Mouse (Mus musculus) kidney, embryonic 16.5 days (tissue): Measurements from ENCODE around the gene Vmn1r221. TPM values are rescaled to one million over a fixed set of nuclear protein-coding genes. Genes with fewer than 3 reads are reported as not detected.

Experiments
- ATAC-seq: fragments of 200-750 bp; cut with Nextera tagmentation; 2 replicates; pipeline ENCODE4 v1.8.0; 2017; ENCODE audit warnings: moderate TSS enrichment; ENCODE audit not compliant: low FRiP score, low TSS enrichment
- H3K27ac ChIP-seq: fragments of 300-500 bp; sonication (generic); 2 replicates; pipeline ENCODE4 v1.5.1; 2014; ENCODE audit warnings: low read length
- H3K27me3 ChIP-seq: fragments of 300-500 bp; sonication (generic); 2 replicates; pipeline ENCODE4 v1.6.1; 2014; ENCODE audit warnings: low read length, control low read depth, mixed read lengths; ENCODE audit not compliant: insufficient read depth
- H3K36me3 ChIP-seq: fragments of 300-500 bp; sonication (generic); 2 replicates; pipeline ENCODE4 v1.6.1; 2014; ENCODE audit warnings: low read length, control low read depth, mixed read lengths; ENCODE audit not compliant: insufficient read depth
- H3K4me1 ChIP-seq: fragments of 300-500 bp; sonication (generic); 2 replicates; pipeline ENCODE4 v1.6.1; 2014; ENCODE audit warnings: low read length, control low read depth, mixed read lengths; ENCODE audit not compliant: insufficient read depth
- H3K4me2 ChIP-seq: fragments of 300-500 bp; sonication (generic); replicated peaks from 2 replicates; pipeline ENCODE4 v1.6.1; 2014; ENCODE audit warnings: low read depth, low read length
- H3K4me3 ChIP-seq: fragments of 300-500 bp; sonication (generic); 2 replicates; pipeline ENCODE4 v1.5.1; 2014; ENCODE audit warnings: mild to moderate bottlenecking, low read length
- H3K9ac ChIP-seq: fragments of 300-500 bp; sonication (generic); replicated peaks from 2 replicates; pipeline ENCODE4 v1.6.1; 2014; ENCODE audit warnings: low read length
- H3K9me3 ChIP-seq: fragments of 300-500 bp; sonication (generic); 2 replicates; pipeline ENCODE4 v1.6.1; 2016; ENCODE audit warnings: low read length, control low read depth
- WGBS: fragments of 180-500 bp; shearing (Covaris S2); extraction: QIAGEN DNeasy Blood & Tissue Kit; methylation state at CpG from one replicate; pipeline ENCODE4 v1.1.7; 2014; 5-methylcytosine and 5-hydroxymethylcytosine counted together
- polyA plus RNA-seq: library from polyadenylated mRNA; unstranded; fragments of >200 nt; fragmentation: Nextera tagmentation; extraction: Ambion mirVana; gene quantifications from 2 replicates; pipeline ENCODE4 v1.2.1, GENCODE M21; 2015

The Vmn1r221 gene
- polyA plus RNA-seq, 1 experiment from 2014 or later: not detected

DNA sequence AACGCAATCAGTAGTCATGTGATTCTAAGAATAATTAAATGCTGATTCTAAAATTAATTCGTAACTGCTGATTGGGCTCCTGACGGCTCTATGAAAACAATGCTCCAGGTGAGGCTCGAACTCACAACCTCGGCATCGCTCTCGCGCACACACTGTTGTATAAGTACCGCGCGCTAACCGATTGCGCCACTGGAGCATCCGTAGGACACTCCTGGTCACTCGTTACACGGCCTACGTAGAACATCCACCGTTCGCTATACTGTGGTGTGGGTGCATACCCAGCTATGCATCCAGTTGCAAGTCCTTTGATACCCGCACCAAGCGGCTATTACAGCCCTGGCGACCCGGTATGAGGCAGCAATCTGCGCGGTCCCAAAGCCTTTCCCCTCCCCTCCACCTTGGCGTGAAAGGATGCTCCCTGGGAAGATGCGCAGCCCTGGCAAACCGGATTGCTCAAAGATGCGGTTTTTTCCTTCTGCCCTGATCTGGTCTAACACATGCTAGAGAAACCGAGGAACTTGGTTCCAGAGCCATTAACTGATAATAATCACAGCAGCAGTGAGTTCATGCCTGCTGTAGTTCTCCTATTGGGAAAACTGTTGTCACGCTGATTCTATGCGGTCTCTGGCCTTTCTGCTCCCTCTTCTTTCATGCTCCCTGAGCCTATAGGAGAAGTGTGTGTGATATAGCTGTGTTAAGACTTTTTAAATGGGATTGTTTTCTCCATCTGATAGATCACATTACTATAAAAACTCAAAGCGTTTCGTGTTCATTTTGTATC, 56.6 kb downstream of the Vmn1r221 start:
- no peaks in the 10 kb centered on the region for H3K9me3 ChIP-seq
- peak overlapping the region; percentile 42 for H3K4me3 ChIP-seq
- peaks cover 4% of the 10 kb centered on the region; the same call in 1 of the 2 replicates for H3K27me3 ChIP-seq
- H3K27ac ChIP-seq: no peak overlapping the region
- 0 out of 2 replicates have a peak, but pooled peaks cover 3% of the 10 kb centered on the region for H3K4me1 ChIP-seq
- 4% methylated on average over 34 of the region's 34 CpGs for WGBS
- ATAC-seq: peak; percentile 59; the same call in 1 of the 2 replicates
- peak overlapping the region; percentile 59 for H3K4me2 ChIP-seq
- H3K36me3 ChIP-seq: no peaks in the 10 kb centered on the region
- H3K9ac ChIP-seq: peak overlapping the region; percentile 4; the same call in 1 of the 2 replicates

Other genes starting within 250 kb of the Vmn1r221 start
- gene Vmn1r213, start 206.5 kb upstream of the Vmn1r221 start, polyA plus RNA-seq: not detected in 2 replicates
- not detected in 2 replicates for gene Vmn1r214, start 183.7 kb upstream of the Vmn1r221 start, polyA plus RNA-seq
- not detected in 2 replicates for gene Vmn1r215, start 146.1 kb upstream of the Vmn1r221 start, polyA plus RNA-seq
- not detected in 2 replicates for gene Vmn1r217, start 95.9 kb upstream of the Vmn1r221 start, polyA plus RNA-seq
- gene Vmn1r218, start 81.0 kb upstream of the Vmn1r221 start, polyA plus RNA-seq: not detected in 2 replicates
- not detected in 2 replicates for gene Vmn1r219, start 54.8 kb upstream of the Vmn1r221 start, polyA plus RNA-seq
- not detected in 2 replicates for gene Vmn1r220, start 26.2 kb upstream of the Vmn1r221 start, polyA plus RNA-seq
- gene Vmn1r222, start 21.8 kb downstream of the Vmn1r221 start, polyA plus RNA-seq: not detected in 2 replicates
- gene Vmn1r223, start 33.0 kb downstream of the Vmn1r221 start, polyA plus RNA-seq: not detected in 2 replicates
- 49.9 and 54.0 TPM in 2 replicates for gene Zfp322a, start 155.1 kb downstream of the Vmn1r221 start, polyA plus RNA-seq
- gene Abt1, start 209.7 kb downstream of the Vmn1r221 start, polyA plus RNA-seq: 13.7 and 14.6 TPM in 2 replicates